Mouse (Mus musculus) MEL (cell line): Measurements from ENCODE around the gene Ikbke. TPM values are rescaled to one million over a fixed set of nuclear protein-coding genes. Genes with fewer than 3 reads are reported as not detected.

Source experiments
- DNase-seq: peaks from one replicate; pipeline ENCODE4 v3.0.0; 2011; ENCODE audit warnings: low read depth, low spot score
- H3K27ac ChIP-seq: 2 replicates; pipeline ENCODE4 v1.5.1; 2012; ENCODE audit warnings: low read depth, mild to moderate bottlenecking, control low read depth, low read length, moderate library complexity; ENCODE audit not compliant: control insufficient read depth
- H3K27me3 ChIP-seq, 2 experiments: fragments of 150-350 bp in 1 of 2; sonication (generic) in 1 of 2; 2 replicates each; pipeline ENCODE4 v1.6.1; 2012; ENCODE audit warnings: low read length in 2 of 2, mild to moderate bottlenecking in 2 of 2, improper control_type of control experiment in 1 of 2, moderate library complexity in 1 of 2; ENCODE audit not compliant: insufficient read depth in 2 of 2, control insufficient read depth in 1 of 2
- H3K36me3 ChIP-seq, 2 experiments: 2 replicates each; pipeline ENCODE4 v1.6.1; 2012 to 2014; ENCODE audit warnings: low read length in 2 of 2, improper control_type of control experiment in 1 of 2, inconsistent platforms in 1 of 2, mild to moderate bottlenecking in 1 of 2; ENCODE audit not compliant: insufficient read depth in 2 of 2, control insufficient read depth in 1 of 2
- H3K4me1 ChIP-seq, 2 experiments: fragments of 150-350 bp in 1 of 2; sonication (generic) in 1 of 2; 2 replicates each; pipeline ENCODE4 v1.6.1; 2012; ENCODE audit warnings: low read length in 2 of 2, improper control_type of control experiment in 1 of 2, mild to moderate bottlenecking in 1 of 2; ENCODE audit not compliant: insufficient read depth in 2 of 2, control insufficient read depth in 1 of 2
- H3K4me3 ChIP-seq, 2 experiments: fragments of 150-350 bp in 1 of 2; sonication (generic) in 1 of 2; 2 replicates each; pipeline ENCODE4 v1.5.1; 2012; ENCODE audit warnings: low read depth in 2 of 2, low read length in 2 of 2, mild to moderate bottlenecking in 2 of 2, moderate library complexity in 2 of 2, control low read depth in 1 of 2, improper control_type of control experiment in 1 of 2; ENCODE audit not compliant: control insufficient read depth in 1 of 2, insufficient read depth in 1 of 2
- H3K79me2 ChIP-seq: 2 replicates; pipeline ENCODE4 v1.6.1; 2012; ENCODE audit warnings: mild to moderate bottlenecking, low read length, moderate library complexity; ENCODE audit not compliant: control insufficient read depth, poor library complexity, insufficient read depth
- H3K9ac ChIP-seq: 2 replicates; pipeline ENCODE4 v1.6.1; 2012; ENCODE audit warnings: low read depth, mild to moderate bottlenecking, control low read depth, low read length, moderate library complexity; ENCODE audit not compliant: control insufficient read depth, poor library complexity, severe bottlenecking
- H3K9me3 ChIP-seq: fragments of 150-350 bp; sonication (generic); replicated peaks from 2 replicates; pipeline ENCODE4 v1.6.1; 2012; ENCODE audit warnings: mild to moderate bottlenecking, low read length, improper control_type of control experiment, moderate library complexity; ENCODE audit not compliant: insufficient read depth
- BHLHE40 ChIP-seq: IDR thresholded peaks from 2 replicates; pipeline ENCODE4 v1.6.1; 2012; ENCODE audit warnings: low read depth, mild to moderate bottlenecking, inconsistent platforms, low read length, improper control_type of control experiment, borderline replicate concordance
- ELF1 ChIP-seq: IDR thresholded peaks from 2 replicates; pipeline ENCODE4 v1.6.1; 2014; ENCODE audit warnings: low read depth, mild to moderate bottlenecking, inconsistent platforms, low read length, improper control_type of control experiment, moderate library complexity
- ETS1 ChIP-seq: IDR thresholded peaks from 2 replicates; pipeline ENCODE4 v1.6.1; 2012; ENCODE audit warnings: low read depth, mild to moderate bottlenecking, inconsistent platforms, low read length, improper control_type of control experiment, moderate library complexity
- GABPA ChIP-seq: IDR thresholded peaks from 2 replicates; pipeline ENCODE4 v1.6.1; 2012; ENCODE audit warnings: low read depth, mild to moderate bottlenecking, inconsistent platforms, low read length, improper control_type of control experiment, moderate library complexity
- HCFC1 ChIP-seq: IDR thresholded peaks from 2 replicates; pipeline ENCODE4 v1.6.1; 2012; ENCODE audit warnings: low read depth, mild to moderate bottlenecking, inconsistent platforms, low read length, improper control_type of control experiment, moderate library complexity
- JUND ChIP-seq: IDR thresholded peaks from 2 replicates; pipeline ENCODE4 v1.6.1; 2011; ENCODE audit warnings: low read depth, mild to moderate bottlenecking, improper control_type of control experiment, low read length
- MAFK ChIP-seq: IDR thresholded peaks from 2 replicates; pipeline ENCODE4 v1.6.1; 2011; ENCODE audit warnings: low read depth, mild to moderate bottlenecking, low read length, improper control_type of control experiment, borderline replicate concordance
- MEF2A ChIP-seq: IDR thresholded peaks from 2 replicates; pipeline ENCODE4 v1.6.1; 2014; ENCODE audit warnings: low read depth, mild to moderate bottlenecking, inconsistent platforms, low read length, improper control_type of control experiment; ENCODE audit not compliant: poor library complexity, insufficient replicate concordance, severe bottlenecking; ENCODE audit errors: extremely low read depth
- MYB ChIP-seq: IDR thresholded peaks from 2 replicates; pipeline ENCODE4 v1.6.1; 2011; ENCODE audit warnings: mild to moderate bottlenecking, low read depth, low read length, improper control_type of control experiment
- MYC ChIP-seq: IDR thresholded peaks from 2 replicates; pipeline ENCODE4 v1.6.1; 2011; ENCODE audit warnings: low read depth, mild to moderate bottlenecking, low read length, improper control_type of control experiment, moderate library complexity
- POLR2AphosphoS2 ChIP-seq: IDR thresholded peaks from 2 replicates; pipeline ENCODE4 v1.6.1; 2011; ENCODE audit warnings: low read length, improper control_type of control experiment
- RCOR1 ChIP-seq: IDR thresholded peaks from 2 replicates; pipeline ENCODE4 v1.6.1; 2012; ENCODE audit warnings: low read depth, mild to moderate bottlenecking, inconsistent platforms, low read length, improper control_type of control experiment
- SMC3 ChIP-seq: IDR thresholded peaks from 2 replicates; pipeline ENCODE4 v1.6.1; 2011; ENCODE audit warnings: low read depth, low read length, improper control_type of control experiment
- TAL1 ChIP-seq: IDR thresholded peaks from 2 replicates; pipeline ENCODE4 v1.6.1; 2012; ENCODE audit warnings: mild to moderate bottlenecking, inconsistent platforms, low read length, moderate library complexity, mixed read lengths
- TCF12 ChIP-seq: IDR thresholded peaks from 2 replicates; pipeline ENCODE4 v1.6.1; 2014; ENCODE audit warnings: low read depth, mild to moderate bottlenecking, inconsistent platforms, low read length, improper control_type of control experiment, moderate library complexity
- USF1 ChIP-seq: IDR thresholded peaks from 2 replicates; pipeline ENCODE4 v1.6.1; 2014; ENCODE audit warnings: low read depth, mild to moderate bottlenecking, inconsistent platforms, low read length, improper control_type of control experiment, moderate library complexity
- USF2 ChIP-seq, 2 experiments: IDR thresholded peaks; 2 replicates each; pipeline ENCODE4 v1.6.1; 2011 to 2012; ENCODE audit warnings: improper control_type of control experiment in 2 of 2, low read length in 2 of 2, borderline replicate concordance in 1 of 2, inconsistent platforms in 1 of 2, low read depth in 1 of 2, mild to moderate bottlenecking in 1 of 2; ENCODE audit not compliant: insufficient read depth in 1 of 2
- polyA plus RNA-seq, 2 experiments: library from polyadenylated mRNA; stranded (reverse) in 1 of 2; unstranded in 1 of 2; fragments of >175 nt in 1 of 2; fragments of >200 nt in 1 of 2; gene quantifications; 2 replicates each; pipeline versions ENCODE4 v1.2.1 to v1.2.4; 2012; ENCODE audit warnings: low replicate concordance in 2 of 2, low read depth in 1 of 2; ENCODE audit not compliant: insufficient read length in 2 of 2, insufficient read depth in 1 of 2, missing spikeins in 1 of 2
- total RNA-seq: library from RNA; depleted of rRNA; stranded (reverse); fragments of 300-350 nt; gene quantifications from 2 replicates; pipeline ENCODE4 v1.2.3, GENCODE M21; 2012

Gene Ikbke
- total and polyA plus RNA-seq, 3 experiments = 4.0 to 7.2 TPM; not detected in 1

DNA sequence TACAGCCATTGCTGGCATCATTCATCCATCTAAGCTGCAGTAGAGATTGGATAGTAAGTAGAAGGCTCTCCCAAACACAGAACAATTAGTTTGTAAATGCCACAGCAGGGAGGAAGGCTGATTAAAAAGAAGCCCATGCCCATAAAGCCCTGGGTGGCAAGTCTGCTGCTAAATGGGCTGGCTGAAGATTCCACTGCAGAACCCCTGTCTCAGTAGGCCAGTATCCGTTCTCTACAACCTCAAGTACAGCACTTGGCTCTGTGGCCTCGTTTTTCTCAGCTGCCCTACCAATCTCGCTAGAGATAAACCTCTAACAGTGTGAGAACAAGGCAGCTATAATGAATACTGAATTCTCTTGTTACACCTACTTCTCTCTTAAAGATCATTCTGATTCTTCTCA lies 19.8 kb upstream of the Ikbke start:
- TF ChIP-seq ELF1 = no peak
- TF ChIP-seq USF2 (IDR thresholded peaks at IDR 0.05; ENCODE audit: borderline replicate concordance in 1 of 2, insufficient read depth in 1 of 2, low read depth in 1 of 2, low read length in 2 of 2) = no peak
- TF ChIP-seq USF1 = no peak
- TF ChIP-seq ETS1 = no peak
- TF ChIP-seq TAL1 = no peak
- TF ChIP-seq RCOR1 = no peak
- TF ChIP-seq GABPA = no peak
- TF ChIP-seq SMC3 = no peak
- no peak for TF ChIP-seq MEF2A
- no peak for TF ChIP-seq HCFC1
- TF ChIP-seq MYC = no peak
- TF ChIP-seq TCF12 = no peak
- no peak for TF ChIP-seq MYB
- no peak for TF ChIP-seq JUND
- TF ChIP-seq MAFK = no peak
- TF ChIP-seq POLR2AphosphoS2 = no peak
- TF ChIP-seq, all 39 proteins: peak for 0
- H3K9ac ChIP-seq = no peak overlapping the region
- no peak overlapping the region for H3K4me3 ChIP-seq
- H3K36me3 ChIP-seq = peaks cover 0 to 3% of the 10 kb centered on the region in 2 experiments; a peak in 2 of 4 replicates
- DNase-seq = no peak
- H3K79me2 ChIP-seq = no peaks in the 10 kb centered on the region
- no peak overlapping the region for H3K27ac ChIP-seq
- H3K27me3 ChIP-seq = no peaks in the 10 kb centered on the region
- no peaks in the 10 kb centered on the region for H3K4me1 ChIP-seq
- no peaks in the 10 kb centered on the region for H3K9me3 ChIP-seq

DNA sequence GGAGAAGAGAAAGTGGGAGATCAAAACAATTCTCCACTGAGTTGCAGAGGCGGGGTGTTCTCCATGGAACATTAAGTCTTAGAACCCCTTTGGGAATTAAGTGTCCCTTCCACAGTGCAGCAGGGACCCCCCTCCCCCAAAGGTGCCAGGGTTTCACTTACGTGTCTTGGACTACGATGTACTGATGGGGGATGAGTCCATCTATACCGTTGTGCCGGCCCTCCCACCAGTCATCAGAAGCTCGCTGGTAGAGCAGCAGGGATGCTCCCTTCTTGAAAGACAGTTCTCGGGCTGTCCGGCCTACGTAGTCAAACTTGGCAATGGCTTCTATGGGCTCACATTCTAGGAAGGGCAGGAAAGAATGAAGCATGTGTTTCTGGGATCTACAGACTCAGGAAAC lies 18.8 kb upstream of the Ikbke start:
- H3K9ac ChIP-seq = no peak overlapping the region
- no peaks in the 10 kb centered on the region for H3K27me3 ChIP-seq
- no peaks in the 10 kb centered on the region for H3K79me2 ChIP-seq
- no peak for DNase-seq
- peaks cover 0 to 3% of the 10 kb centered on the region in 2 experiments; a peak in 2 of 4 replicates for H3K36me3 ChIP-seq
- no peaks in the 10 kb centered on the region for H3K4me1 ChIP-seq
- TF ChIP-seq BHLHE40 (no peak), TCF12 (no peak), MEF2A (no peak)
- H3K9me3 ChIP-seq = no peaks in the 10 kb centered on the region
- H3K27ac ChIP-seq = no peak overlapping the region
- H3K4me3 ChIP-seq = no peak overlapping the region
